Mouse (Mus musculus) lung, postnatal 0 days (tissue): ENCODE data around the gene Cux1.

Source experiments
- CTCF ChIP-seq: IDR thresholded peaks from 2 replicates; pipeline ENCODE4 v1.5.1; 2016; ENCODE audit warnings: antibody characterized with exemption, mild to moderate bottlenecking
- EP300 ChIP-seq: IDR thresholded peaks from 2 replicates; pipeline ENCODE4 v1.6.1; 2016; ENCODE audit warnings: antibody characterized with exemption, mild to moderate bottlenecking, control low read depth

DNA sequence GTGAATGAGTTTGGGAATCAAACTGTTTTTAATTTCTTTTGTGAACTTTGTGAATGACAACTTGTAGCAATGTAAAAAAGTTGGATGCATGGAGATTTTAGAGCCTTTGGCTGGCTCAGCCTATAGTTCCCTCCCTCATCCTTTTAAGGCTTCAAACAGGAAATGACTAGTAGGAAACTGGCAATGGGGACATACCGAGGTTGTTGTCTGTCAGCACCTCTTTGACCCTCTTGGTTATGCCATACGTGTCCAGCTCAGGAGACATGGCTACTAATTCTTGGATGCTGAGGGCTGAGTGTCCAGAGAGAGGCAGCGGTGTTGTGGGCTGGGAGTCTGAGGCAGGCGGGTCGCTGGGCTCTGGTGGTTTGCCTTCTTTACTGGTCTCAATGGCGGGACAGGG, 280.7 kb downstream of the Cux1 start:
- TF ChIP-seq CTCF (no peak), EP300 (no peak)
